ENCODE assay signal across 20 mouse cellular contexts in the genomic region with DNA sequence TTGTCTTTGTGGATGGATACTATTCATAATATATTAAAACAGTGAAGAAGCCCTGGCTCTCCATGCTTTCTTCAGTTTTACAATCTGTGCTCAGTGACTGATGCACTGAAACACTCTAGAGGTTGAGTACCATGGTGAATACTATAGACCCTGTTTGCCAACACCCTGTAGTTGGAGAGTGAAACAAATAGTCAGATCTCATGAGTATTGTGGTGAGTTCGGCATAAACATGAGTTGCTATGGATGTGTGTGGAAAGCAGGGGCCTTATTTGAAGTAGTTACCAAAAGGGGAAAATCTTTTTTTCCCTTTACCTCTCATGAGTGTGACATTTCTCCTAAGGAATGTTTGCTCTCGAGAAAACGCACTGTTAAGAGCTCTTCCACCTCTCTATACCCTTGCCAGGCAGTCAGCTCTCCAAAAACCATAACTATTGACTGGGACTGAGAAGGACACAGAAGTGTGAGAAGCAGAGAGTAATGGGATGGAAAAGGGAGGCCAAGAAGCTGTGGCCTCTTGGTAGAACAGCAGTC.
"Had no signal": no experiment of that assay in that cellular context is flagged by ENCODE, and none has a peak within 500 bp of the region (broad histone marks: within the 10 kb centered on the region; RNA-seq: fewer than 3 reads in every experiment).

No protein-coding gene starts in this region.

- H3K4me3 ChIP-seq: forebrain, embryonic 15.5 days; heart, adult 2 months; heart, embryonic 13.5 days; heart, embryonic 15.5 days; hindbrain, embryonic 13.5 days; hindbrain, embryonic 15.5 days; layer of hippocampus, adult 2 months; left cerebral cortex, adult 2 months; limb, embryonic 10.5 days; limb, embryonic 12.5 days had no signal

- H3K4me2 ChIP-seq: forebrain, embryonic 15.5 days; heart, embryonic 11.5 days; heart, embryonic 13.5 days; heart, embryonic 15.5 days; hindbrain, embryonic 13.5 days; hindbrain, embryonic 15.5 days; limb, embryonic 12.5 days had no signal

- H3K27ac ChIP-seq: forebrain, embryonic 15.5 days; heart, adult 2 months; heart, embryonic 13.5 days; heart, embryonic 15.5 days; hindbrain, embryonic 13.5 days; hindbrain, embryonic 15.5 days; hindbrain, postnatal 0 days; layer of hippocampus, adult 2 months; left cerebral cortex, adult 2 months; limb, embryonic 10.5 days; limb, embryonic 12.5 days had no signal

- H3K36me3 ChIP-seq: forebrain, embryonic 15.5 days; heart, embryonic 13.5 days; heart, embryonic 15.5 days; hindbrain, embryonic 13.5 days; hindbrain, embryonic 15.5 days; limb, embryonic 10.5 days; limb, embryonic 12.5 days had no signal

- H3K27me3 ChIP-seq: forebrain, embryonic 15.5 days; heart, embryonic 13.5 days; heart, embryonic 15.5 days; hindbrain, embryonic 13.5 days; hindbrain, embryonic 15.5 days; limb, embryonic 12.5 days had no signal

- H3K9ac ChIP-seq: forebrain, embryonic 15.5 days; forebrain, postnatal 0 days; heart, embryonic 13.5 days; heart, embryonic 15.5 days; hindbrain, embryonic 13.5 days; hindbrain, embryonic 15.5 days; limb, embryonic 12.5 days had no signal

- H3K4me1 ChIP-seq: forebrain, embryonic 15.5 days; hindbrain, embryonic 13.5 days; hindbrain, embryonic 15.5 days; limb, embryonic 10.5 days; limb, embryonic 12.5 days had no signal

- DNase-seq: forebrain, postnatal 0 days; gastrocnemius, postnatal 14 days; gastrocnemius, postnatal 36 days; heart, adult 11 months; heart, adult 2 months; heart, postnatal 14 days; heart, postnatal 36 days; kidney, postnatal 10 days; kidney, postnatal 4 days had no signal

- ATAC-seq: forebrain, embryonic 15.5 days; forebrain, postnatal 0 days; hindbrain, postnatal 0 days had no signal

- H3K9me3 ChIP-seq: forebrain, embryonic 15.5 days; heart, embryonic 13.5 days; heart, embryonic 15.5 days; hindbrain, embryonic 13.5 days; hindbrain, embryonic 15.5 days; limb, embryonic 10.5 days; limb, embryonic 12.5 days had no signal
